Mouse (Mus musculus): ENCODE data around the gene Rasal2. TPM values are rescaled to one million over a fixed set of nuclear protein-coding genes. Genes with fewer than 3 reads are reported as not detected.

The Rasal2 gene
- polyA plus RNA-seq, 1 experiment from 2014 or later, result 5.4 TPM

DNA sequence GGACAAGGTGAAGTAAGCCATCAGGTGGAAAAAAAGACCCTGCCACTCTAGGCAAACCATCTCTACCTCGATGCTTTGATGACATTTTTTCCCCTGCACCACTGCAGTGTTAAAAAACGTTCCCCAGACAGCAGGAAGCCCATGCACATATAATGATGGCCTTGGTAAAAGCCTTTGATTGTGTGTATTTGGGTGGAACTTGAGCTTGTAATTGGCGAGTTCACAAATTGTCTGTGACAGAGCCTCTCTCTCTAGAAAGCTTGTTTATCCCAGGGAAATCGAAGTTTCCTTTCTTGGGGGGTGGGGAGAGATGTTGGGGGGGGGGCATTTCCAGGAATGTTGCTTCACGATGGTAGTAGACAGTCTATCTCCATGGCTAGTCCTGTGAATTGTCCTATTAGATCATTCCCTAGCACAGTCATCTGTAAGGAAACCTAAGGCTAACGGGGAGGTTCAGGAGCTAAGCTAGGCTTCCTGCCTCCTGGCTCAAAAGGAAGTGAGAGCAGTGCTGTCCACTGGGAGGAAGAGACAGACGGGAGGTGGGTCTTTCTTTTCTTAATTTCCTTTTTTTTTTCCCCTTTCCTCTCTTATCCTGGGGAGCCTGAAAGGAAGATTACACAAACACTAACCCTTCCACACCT lies 35.9 kb upstream of the Rasal2 start:
- H3K27ac ChIP-seq, result no peak overlapping the region

DNA sequence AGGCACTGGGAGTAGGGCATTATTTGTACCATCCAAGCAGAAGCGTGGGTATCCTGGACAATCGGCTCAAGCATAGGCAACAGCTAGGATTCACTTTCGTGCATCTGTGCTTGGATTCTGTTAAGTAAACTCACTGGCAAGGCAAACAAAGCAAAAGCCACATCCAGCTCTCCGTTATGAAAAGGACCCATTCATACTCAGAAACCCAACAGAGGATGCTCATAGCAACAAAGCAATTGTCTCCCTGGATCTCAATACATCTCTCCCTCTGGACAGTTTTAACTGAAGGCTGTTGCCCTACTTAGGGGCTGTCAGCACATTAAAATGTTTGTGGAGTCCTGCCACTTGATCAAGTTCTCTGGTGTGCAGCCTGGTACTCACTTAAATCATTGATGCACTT lies 34.7 kb upstream of the Rasal2 start:
- H3K36me3 ChIP-seq, result no peaks in the 10 kb centered on the region
- ATAC-seq, result no peak
- no peaks in the 10 kb centered on the region for H3K9me3 ChIP-seq
- H3K4me2 ChIP-seq (replicated peaks), result no peak overlapping the region
- 57% methylated on average over 4 of the region's 4 CpGs for WGBS
- H3K27ac ChIP-seq, result no peak overlapping the region
- peaks cover 10% of the 10 kb centered on the region; the same call in 1 of the 2 replicates for H3K4me1 ChIP-seq (replicated peaks)
- no peak overlapping the region for H3K4me3 ChIP-seq (replicated peaks)
- H3K9ac ChIP-seq, result no peak overlapping the region
- H3K27me3 ChIP-seq (replicated peaks), result no peaks in the 10 kb centered on the region

More for the DNA sequence above, 35.9 kb upstream of the Rasal2 start:
- Histone ChIP-seq H3K4me2 (replicated peaks) (no peak overlapping the region), H3K4me3 (replicated peaks) (no peak overlapping the region), H3K36me3 (no peaks in the 10 kb centered on the region), H3K9ac (no peak overlapping the region), H3K9me3 (no peaks in the 10 kb centered on the region), H3K4me1 (replicated peaks) (peaks cover 10% of the 10 kb centered on the region; the same call in 1 of the 2 replicates), H3K27me3 (replicated peaks) (no peaks in the 10 kb centered on the region)
- no peak for ATAC-seq
- WGBS, result 33% methylated on average over 7 of the region's 7 CpGs

DNA sequence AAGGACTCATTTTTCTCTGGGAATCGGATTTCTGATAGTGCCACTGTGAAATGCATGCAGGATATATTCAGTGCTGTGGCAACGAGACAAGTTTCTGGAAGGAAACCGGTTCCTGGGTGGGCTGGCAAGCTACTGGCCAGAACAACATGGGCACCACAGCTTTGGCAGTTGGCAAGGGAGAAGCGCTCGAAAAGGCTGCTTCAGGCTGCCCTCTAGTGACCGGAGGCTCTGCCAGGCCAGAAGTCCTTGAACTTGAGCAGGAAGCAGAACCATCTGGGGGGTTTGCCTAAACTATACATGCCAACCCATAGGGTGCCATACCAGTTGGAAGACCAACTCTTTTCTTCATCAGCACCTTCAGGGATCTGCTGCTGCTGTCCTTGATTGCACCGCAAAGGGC lies 33.9 kb upstream of the Rasal2 start:
- ATAC-seq, result no peak
- Histone ChIP-seq H3K27ac (no peak overlapping the region), H3K9ac (no peak overlapping the region), H3K27me3 (replicated peaks) (no peaks in the 10 kb centered on the region), H3K4me2 (replicated peaks) (no peak overlapping the region), H3K9me3 (no peaks in the 10 kb centered on the region), H3K4me1 (replicated peaks) (peaks cover 10% of the 10 kb centered on the region; the same call in 1 of the 2 replicates), H3K36me3 (no peaks in the 10 kb centered on the region), H3K4me3 (replicated peaks) (no peak overlapping the region)
- 76% methylated on average over 7 of the region's 7 CpGs for WGBS

DNA sequence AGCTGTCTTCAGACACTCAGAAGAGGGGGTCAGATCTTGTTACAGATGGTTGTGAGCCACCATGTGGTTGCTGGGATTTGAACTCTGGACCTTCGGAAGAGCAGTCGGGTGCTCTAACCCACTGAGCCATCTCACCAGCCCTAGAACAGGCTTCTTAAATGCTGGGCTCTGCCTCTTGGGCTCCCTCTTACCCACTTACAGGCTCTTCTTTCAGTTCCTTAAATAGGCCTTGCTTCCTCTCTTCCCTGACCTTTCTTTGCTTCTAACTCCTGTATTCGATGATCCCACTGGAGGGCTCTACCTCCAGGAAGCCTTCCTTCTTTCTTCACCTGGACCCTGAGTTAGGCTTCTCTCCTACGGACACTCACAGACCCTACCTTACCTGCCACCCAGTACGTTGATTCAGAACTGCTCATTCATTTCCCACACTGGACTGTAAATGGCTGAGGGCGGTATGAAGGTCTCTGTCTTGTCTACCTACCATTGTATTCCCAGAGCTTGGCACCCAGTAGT lies 33.1 kb upstream of the Rasal2 start:
- no peaks in the 10 kb centered on the region for H3K9me3 ChIP-seq
- no peak overlapping the region for H3K4me2 ChIP-seq (replicated peaks)
- no peaks in the 10 kb centered on the region for H3K36me3 ChIP-seq
- no peak overlapping the region for H3K4me3 ChIP-seq (replicated peaks)
- no peaks in the 10 kb centered on the region for H3K27me3 ChIP-seq (replicated peaks)
- H3K27ac ChIP-seq, result no peak overlapping the region
- 89% methylated on average over 6 of the region's 6 CpGs for WGBS
- no peak overlapping the region for H3K9ac ChIP-seq
- no peak for ATAC-seq
- peaks cover 10% of the 10 kb centered on the region; the same call in 1 of the 2 replicates for H3K4me1 ChIP-seq (replicated peaks)

DNA sequence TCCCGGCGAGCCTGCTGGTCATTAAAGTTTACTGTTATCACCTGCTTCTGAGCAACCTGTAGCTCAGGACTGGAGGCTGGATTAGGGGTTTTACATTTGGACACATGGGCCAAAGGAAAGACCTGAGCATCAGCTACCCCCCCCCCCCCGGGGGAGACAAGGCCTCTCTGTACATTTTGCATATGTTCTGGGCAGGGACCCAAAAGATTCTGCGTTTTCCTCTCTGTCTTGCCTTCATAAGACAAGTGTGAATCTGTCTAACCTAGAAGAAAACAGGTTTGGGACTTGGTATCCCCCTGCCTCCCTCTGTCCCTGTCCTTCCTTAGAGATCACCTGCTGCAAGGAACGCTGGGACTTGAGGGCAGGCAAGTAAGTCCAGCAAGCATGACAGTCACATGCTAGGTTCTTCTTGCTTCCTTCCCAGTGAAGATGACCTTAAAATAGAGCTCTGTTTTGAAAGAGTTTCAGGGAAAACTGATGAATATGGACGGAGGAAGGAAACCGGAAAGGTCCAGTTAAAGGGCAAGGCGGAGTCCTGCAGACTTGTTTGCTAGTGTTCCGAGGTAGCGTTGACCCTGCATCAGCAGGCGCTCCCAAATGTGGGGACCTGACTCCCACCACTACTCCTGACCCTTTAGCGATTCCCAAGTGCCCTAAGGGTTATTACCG lies 32.4 kb upstream of the Rasal2 start:
- Histone ChIP-seq H3K4me1 (replicated peaks) (peaks cover 7% of the 10 kb centered on the region; the same call in 1 of the 2 replicates), H3K36me3 (no peaks in the 10 kb centered on the region), H3K4me2 (replicated peaks) (no peak overlapping the region), H3K27ac (no peak overlapping the region), H3K27me3 (replicated peaks) (no peaks in the 10 kb centered on the region), H3K4me3 (replicated peaks) (no peak overlapping the region), H3K9me3 (no peaks in the 10 kb centered on the region), H3K9ac (no peak overlapping the region)
- ATAC-seq, result no peak
- WGBS, result 64% methylated on average over 13 of the region's 13 CpGs

DNA sequence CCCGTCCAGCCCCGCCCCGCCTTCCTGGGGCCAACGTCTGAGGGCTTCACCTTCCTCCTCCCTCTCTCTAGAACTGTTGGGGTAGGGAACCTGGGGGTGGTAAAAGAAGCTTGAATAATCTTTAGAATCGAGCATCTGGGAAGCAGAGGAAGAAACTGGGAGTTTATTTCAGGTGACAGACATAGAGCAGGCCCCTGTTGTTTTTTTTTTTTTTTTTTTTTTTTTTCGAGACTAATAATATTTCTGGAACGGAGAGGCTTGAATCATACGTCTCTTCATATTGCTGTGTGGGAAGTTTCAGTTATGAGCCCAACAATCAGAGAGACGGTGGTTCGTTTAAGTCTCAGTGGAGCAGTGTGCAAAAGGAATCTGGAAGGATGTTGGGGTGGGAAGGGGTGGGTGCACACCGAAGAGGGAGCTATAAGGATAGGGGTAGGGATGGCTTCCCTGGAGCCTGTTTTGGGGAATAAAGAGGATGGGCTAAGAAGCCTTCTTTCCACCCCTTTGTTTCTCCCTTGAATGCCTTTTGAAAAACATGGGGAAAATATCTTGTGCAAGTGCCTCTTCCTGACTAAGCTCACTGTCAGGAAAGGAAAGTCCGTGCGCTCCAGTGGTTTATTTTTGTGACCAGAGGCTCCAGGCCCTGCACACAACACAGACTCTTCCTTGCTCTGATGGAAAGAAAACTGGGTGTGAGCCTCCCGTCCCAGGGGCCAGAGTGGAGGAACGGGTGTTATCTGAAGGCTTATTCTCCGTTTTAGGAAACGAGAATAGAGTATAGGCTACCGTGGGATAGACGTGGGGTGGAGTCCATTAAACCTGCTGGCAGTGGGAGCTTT lies 31.5 kb upstream of the Rasal2 start:
- no peaks in the 10 kb centered on the region for H3K9me3 ChIP-seq
- ATAC-seq, result 0 out of 2 replicates have a peak, but pooled peaks have one; percentile 32
- no peak overlapping the region for H3K4me3 ChIP-seq (replicated peaks)
- H3K9ac ChIP-seq, result no peak overlapping the region
- H3K36me3 ChIP-seq, result no peaks in the 10 kb centered on the region
- H3K27ac ChIP-seq, result peak overlapping the region; percentile 54; the same call in 1 of the 2 replicates
- WGBS, result 32% methylated on average over 19 of the region's 19 CpGs
- no peaks in the 10 kb centered on the region for H3K27me3 ChIP-seq (replicated peaks)
- 0 out of 2 replicates have a peak, but pooled peaks cover 3% of the 10 kb centered on the region for H3K4me1 ChIP-seq (replicated peaks)
- H3K4me2 ChIP-seq (replicated peaks), result peak overlapping the region; percentile 44

DNA sequence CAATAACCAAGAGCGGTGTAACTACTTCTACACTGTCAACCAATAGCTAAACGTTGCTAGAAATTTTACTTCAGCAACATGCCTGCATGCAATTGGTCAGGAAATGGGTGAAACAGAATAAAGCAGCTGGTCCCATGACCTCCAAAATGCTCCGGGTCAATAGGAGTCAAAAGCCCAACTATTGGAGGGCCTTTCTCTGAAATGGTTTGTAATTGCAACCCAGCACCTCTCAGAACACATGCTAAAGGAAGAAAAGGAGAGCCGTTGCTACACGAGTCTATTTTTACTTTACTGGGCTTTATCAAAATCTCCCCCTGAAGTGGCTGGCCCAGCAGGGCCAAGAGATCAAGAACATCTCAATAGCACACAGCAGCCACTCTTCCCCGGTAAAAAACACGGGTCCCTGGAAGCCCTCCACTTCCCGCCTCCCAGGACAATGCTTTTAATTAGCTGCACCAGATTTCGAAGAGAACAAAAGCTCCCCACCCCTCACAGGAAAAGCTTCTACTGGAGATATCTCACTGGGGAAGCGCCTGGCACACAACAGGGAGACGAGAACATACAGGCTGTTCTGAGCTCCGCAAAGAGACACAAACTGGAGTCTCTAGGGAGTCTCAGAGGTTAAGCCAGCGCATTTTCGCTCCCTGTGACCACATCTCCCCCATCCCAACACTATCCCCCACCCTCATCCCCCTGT lies 30.8 kb upstream of the Rasal2 start:
- Histone ChIP-seq H3K4me1 (replicated peaks) (0 out of 2 replicates have a peak, but pooled peaks cover 3% of the 10 kb centered on the region), H3K4me2 (replicated peaks) (peak overlapping the region; percentile 44), H3K4me3 (replicated peaks) (no peak overlapping the region), H3K9ac (no peak overlapping the region), H3K9me3 (no peaks in the 10 kb centered on the region), H3K36me3 (no peaks in the 10 kb centered on the region), H3K27me3 (replicated peaks) (no peaks in the 10 kb centered on the region), H3K27ac (peak overlapping the region; percentile 54; the same call in 1 of the 2 replicates)
- WGBS, result 35% methylated on average over 14 of the region's 14 CpGs
- ATAC-seq, result no peak

DNA sequence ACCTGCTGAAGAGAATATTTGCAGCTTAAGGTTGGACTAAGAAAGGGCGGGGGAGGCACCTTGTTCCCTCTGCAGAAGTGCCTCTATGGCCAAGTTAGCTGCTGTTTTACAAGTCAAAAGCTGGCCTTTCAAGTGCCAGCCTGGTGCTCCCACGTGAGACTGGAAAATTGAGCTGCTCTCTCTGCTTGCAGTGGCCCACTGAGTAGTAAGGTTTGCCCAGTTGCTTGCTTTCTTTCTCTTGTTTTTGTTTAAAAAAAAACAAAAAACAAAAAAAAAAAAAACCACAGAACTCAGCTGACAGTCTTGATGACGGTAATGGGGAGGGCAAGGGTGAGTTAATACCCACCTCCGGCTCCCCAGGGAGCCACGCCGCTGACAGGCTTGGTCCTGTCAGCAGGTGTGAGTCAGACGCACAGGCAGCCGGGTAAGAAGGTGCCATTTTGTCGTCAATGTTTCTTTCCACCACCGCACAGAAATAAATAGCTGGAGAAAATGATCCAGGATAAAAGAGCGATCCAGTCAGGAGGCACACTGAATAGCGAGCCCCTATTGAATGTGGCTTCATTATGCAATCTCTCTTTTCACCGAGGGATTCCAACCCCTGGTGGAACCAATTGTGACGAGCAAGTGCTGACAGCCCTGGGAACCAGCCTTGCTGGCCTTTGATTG lies 27.7 kb upstream of the Rasal2 start:
- no peaks in the 10 kb centered on the region for H3K36me3 ChIP-seq
- H3K9ac ChIP-seq, result no peak overlapping the region
- H3K4me1 ChIP-seq (replicated peaks), result 0 out of 2 replicates have a peak, but pooled peaks cover 3% of the 10 kb centered on the region
- H3K27me3 ChIP-seq (replicated peaks), result no peaks in the 10 kb centered on the region
- H3K9me3 ChIP-seq, result no peaks in the 10 kb centered on the region
- no peak overlapping the region for H3K27ac ChIP-seq
- no peak overlapping the region for H3K4me2 ChIP-seq (replicated peaks)
- ATAC-seq, result no peak
- WGBS, result 18% methylated on average over 14 of the region's 14 CpGs
- H3K4me3 ChIP-seq (replicated peaks), result no peak overlapping the region

DNA sequence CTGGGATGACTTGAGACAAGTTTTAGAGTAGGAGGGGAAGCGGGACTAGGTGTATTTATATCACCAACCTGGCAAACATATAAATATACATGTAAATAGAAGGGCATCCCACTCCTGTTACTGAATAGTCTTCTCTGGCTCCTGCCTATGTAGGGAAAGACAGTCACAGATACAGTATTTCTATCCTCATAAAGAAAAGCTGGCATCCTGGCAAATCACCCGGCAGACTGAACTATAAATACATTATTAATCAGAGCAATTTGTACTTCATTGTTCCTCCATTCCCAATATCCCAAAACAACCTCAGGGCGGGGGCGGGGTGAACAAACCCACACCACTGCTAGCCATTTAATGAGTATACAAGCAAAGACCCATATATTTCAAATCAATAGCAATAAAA lies 26.7 kb upstream of the Rasal2 start:
- H3K27me3 ChIP-seq (replicated peaks), result no peaks in the 10 kb centered on the region
- no peak overlapping the region for H3K4me2 ChIP-seq (replicated peaks)
- WGBS, result 87% methylated on average over 4 of the region's 4 CpGs
- no peak overlapping the region for H3K4me3 ChIP-seq (replicated peaks)
- no peak overlapping the region for H3K9ac ChIP-seq
- H3K9me3 ChIP-seq, result no peaks in the 10 kb centered on the region
- ATAC-seq, result no peak
- no peak overlapping the region for H3K27ac ChIP-seq
- H3K36me3 ChIP-seq, result no peaks in the 10 kb centered on the region
- 0 out of 2 replicates have a peak, but pooled peaks cover under 1% of the 10 kb centered on the region for H3K4me1 ChIP-seq (replicated peaks)

DNA sequence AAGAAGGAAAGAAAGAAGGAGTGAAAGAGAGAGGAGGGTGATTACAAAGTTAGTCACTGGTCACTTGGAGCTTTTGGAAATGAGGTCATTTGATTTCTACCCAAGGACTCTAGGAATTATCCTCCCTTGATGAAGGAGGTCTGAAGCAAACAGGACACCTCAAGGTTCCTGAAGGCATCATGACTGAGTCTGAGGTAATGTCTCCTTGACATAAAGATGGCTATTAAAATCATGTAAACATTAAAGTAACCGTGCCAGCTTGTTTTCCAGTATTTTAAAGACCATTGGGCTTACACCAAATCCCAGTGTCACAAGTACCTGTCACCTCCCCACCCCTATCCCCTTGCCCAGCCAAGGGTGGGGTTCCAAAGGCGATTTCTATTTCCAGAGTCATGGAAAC lies 25.9 kb upstream of the Rasal2 start:
- no peak overlapping the region for H3K4me3 ChIP-seq (replicated peaks)
- ATAC-seq, result no peak
- H3K9ac ChIP-seq, result no peak overlapping the region
- no peaks in the 10 kb centered on the region for H3K36me3 ChIP-seq
- no peaks in the 10 kb centered on the region for H3K9me3 ChIP-seq
- no peaks in the 10 kb centered on the region for H3K27me3 ChIP-seq (replicated peaks)
- no peaks in the 10 kb centered on the region for H3K4me1 ChIP-seq (replicated peaks)
- H3K4me2 ChIP-seq (replicated peaks), result no peak overlapping the region
- no peak overlapping the region for H3K27ac ChIP-seq
- WGBS, result 85% methylated on average over 2 of the region's 2 CpGs

DNA sequence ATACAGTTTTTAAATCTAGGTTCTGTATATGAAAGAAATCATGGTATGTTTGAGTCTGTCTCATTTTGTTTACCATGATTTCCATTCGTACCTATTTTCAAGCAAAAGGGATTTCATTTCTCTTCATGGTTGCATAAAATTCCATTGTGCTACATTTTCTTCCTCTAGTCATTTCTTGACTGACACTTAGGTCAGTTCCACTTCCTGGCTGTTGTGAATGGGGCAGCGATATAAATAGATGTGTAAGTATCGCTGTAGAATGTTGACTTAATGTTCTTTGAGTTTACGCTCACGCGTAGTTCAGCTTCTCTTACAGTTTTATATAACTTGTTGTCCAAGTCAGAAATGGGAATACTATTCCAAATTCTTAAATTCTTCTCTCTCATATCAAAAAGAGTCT lies 23.5 kb upstream of the Rasal2 start:
- no peaks in the 10 kb centered on the region for H3K4me1 ChIP-seq (replicated peaks)
- H3K4me2 ChIP-seq (replicated peaks), result no peak overlapping the region
- 77% methylated on average over 6 of the region's 6 CpGs for WGBS
- H3K9ac ChIP-seq, result no peak overlapping the region
- H3K27ac ChIP-seq, result no peak overlapping the region
- H3K9me3 ChIP-seq, result no peaks in the 10 kb centered on the region
- ATAC-seq, result no peak
- H3K27me3 ChIP-seq (replicated peaks), result no peaks in the 10 kb centered on the region
- no peak overlapping the region for H3K4me3 ChIP-seq (replicated peaks)
- H3K36me3 ChIP-seq, result no peaks in the 10 kb centered on the region
